ENCODE assay signal across 23 mouse cellular contexts in the genomic region with DNA sequence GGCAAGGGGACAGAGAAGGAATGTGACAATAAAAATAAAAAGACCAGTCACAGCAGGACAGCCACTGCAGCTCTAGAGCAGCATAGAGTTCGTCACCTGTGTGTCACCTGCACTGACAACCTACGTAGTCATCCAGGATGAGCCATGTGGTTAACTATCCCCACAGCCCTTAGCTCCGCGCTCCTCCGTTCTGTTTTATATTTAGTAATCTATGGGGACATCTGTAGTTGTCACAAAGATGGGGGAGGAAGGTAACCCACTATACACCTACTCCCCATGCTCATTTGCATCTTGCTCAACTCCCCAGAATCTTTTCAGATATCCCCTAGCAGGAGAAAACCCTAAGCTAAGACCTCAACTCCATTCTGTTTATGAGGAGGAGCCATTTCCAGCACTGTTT.
"Had no signal": no experiment of that assay in that cellular context is flagged by ENCODE, and none has a peak within 500 bp of the region (broad histone marks: within the 10 kb centered on the region; RNA-seq: fewer than 3 reads in every experiment).

No protein-coding gene starts in this region.

- DNase-seq: gastrocnemius, postnatal 10 days; gastrocnemius, postnatal 25 days; heart, adult 18-20 months; heart, postnatal 10 days; heart, postnatal 4 days; kidney, adult 18-20 months; kidney, adult 8-10 months; kidney, postnatal 10 days; kidney, postnatal 4 days; liver; liver, embryonic 13.5 days had no signal

- H3K27ac ChIP-seq: gastrocnemius, adult 2 months; heart, embryonic 10.5 days; hindbrain, embryonic 10.5 days; hindbrain, embryonic 14.5 days; intestine, embryonic 15.5 days; limb, embryonic 10.5 days; limb, embryonic 12.5 days; liver, embryonic 13.5 days had no signal

- H3K36me3 ChIP-seq: heart, embryonic 10.5 days; heart, embryonic 12.5 days; hindbrain, embryonic 10.5 days; intestine, embryonic 15.5 days; limb, embryonic 10.5 days; limb, embryonic 12.5 days; liver, embryonic 13.5 days had no signal

- H3K4me3 ChIP-seq: gastrocnemius, adult 2 months; heart, embryonic 10.5 days; heart, embryonic 12.5 days; hindbrain, embryonic 10.5 days; intestine, embryonic 15.5 days; limb, embryonic 10.5 days; limb, embryonic 12.5 days; liver, embryonic 13.5 days had no signal

- H3K9me3 ChIP-seq: heart, embryonic 10.5 days; heart, embryonic 12.5 days; hindbrain, embryonic 10.5 days; intestine, embryonic 15.5 days; limb, embryonic 10.5 days; limb, embryonic 12.5 days; liver, embryonic 13.5 days had no signal

- H3K27me3 ChIP-seq: heart, embryonic 12.5 days; intestine, embryonic 15.5 days; limb, embryonic 12.5 days; liver, embryonic 13.5 days had no signal

- ATAC-seq: hindbrain, embryonic 16.5 days; inflammation-experienced regulatory T-cells, adult 6 months; intestine, embryonic 15.5 days; intestine, postnatal 0 days had no signal

- H3K4me1 ChIP-seq: liver, embryonic 13.5 days had no signal

- H3K4me2 ChIP-seq: heart, embryonic 12.5 days; hindbrain, embryonic 14.5 days; intestine, embryonic 15.5 days; limb, embryonic 12.5 days; liver, embryonic 11.5 days; liver, embryonic 13.5 days had no signal

- H3K9ac ChIP-seq: heart, embryonic 12.5 days; hindbrain, embryonic 14.5 days; intestine, embryonic 15.5 days; limb, embryonic 12.5 days; liver, embryonic 13.5 days had no signal
